Mouse (Mus musculus): ENCODE data around the gene Camk2g. TPM values are rescaled to one million over a fixed set of nuclear protein-coding genes. Genes with fewer than 3 reads are reported as not detected.
A peak's percentile ranks its signal among the peaks of the same experiment; 100 is the strongest.

The Camk2g gene
- total RNA-seq (2021), result 100 to 1,000 TPM; 120 to 134 TPM
- long read RNA-seq, experiment 1, transcript Camk2g-202 (20 exons, 3,604 nt), result major isoform, 33 of 115 reads
- long read RNA-seq, experiment 1, transcript Camk2g-203 (19 exons, 3,564 nt), result minor isoform, 9 of 115 reads
- long read RNA-seq, experiment 1, transcript Camk2g-201 (21 exons, 3,703 nt), result minor isoform, 9 of 115 reads
- long read RNA-seq, experiment 1, partial matches to known transcripts, result 9 of 115 reads
- long read RNA-seq, experiment 1, other reads (novel, unspliced or antisense), result 55 of 115 reads
- long read RNA-seq, experiment 2, transcript Camk2g-202 (20 exons, 3,604 nt), result major isoform, 33 of 97 reads
- long read RNA-seq, experiment 2, transcript Camk2g-203 (19 exons, 3,564 nt), result minor isoform, 9 of 97 reads
- long read RNA-seq, experiment 2, partial matches to known transcripts, result 5 of 97 reads
- long read RNA-seq, experiment 2, other reads (novel, unspliced or antisense), result 48 of 97 reads

- peak; percentile 86 for DNase-seq
Observed at GRCm38 (mm10) chr14:20793758-20794531, at the start of gene Camk2g. Gene Camk2g, minus strand, starts transcription at chr14:20794088.

- DNase-seq, result no peak
Observed at GRCm38 (mm10) chr14:20842629-20843028, 48.7 kb upstream of the Camk2g start.

DNA sequence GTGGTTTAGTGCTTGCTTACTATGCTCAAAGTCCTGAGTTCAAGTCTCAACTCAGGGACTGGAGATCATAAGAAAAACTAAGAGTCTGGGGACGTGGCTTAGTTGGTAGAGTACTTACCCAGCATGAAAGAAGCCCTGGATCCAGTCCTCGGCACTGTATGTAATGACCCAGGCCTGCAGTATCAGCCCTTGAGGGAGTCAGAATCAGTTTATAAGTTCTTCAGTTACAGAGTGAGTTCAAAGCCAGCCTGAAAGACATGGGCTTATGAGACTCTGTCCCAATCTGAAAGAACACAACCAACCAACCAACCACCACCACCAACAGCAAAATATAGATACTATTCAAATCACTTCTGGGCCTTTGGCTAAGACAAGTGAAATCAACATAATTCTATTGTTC lies 47.6 kb upstream of the Camk2g start:
- DNase-seq, result no peak

DNA sequence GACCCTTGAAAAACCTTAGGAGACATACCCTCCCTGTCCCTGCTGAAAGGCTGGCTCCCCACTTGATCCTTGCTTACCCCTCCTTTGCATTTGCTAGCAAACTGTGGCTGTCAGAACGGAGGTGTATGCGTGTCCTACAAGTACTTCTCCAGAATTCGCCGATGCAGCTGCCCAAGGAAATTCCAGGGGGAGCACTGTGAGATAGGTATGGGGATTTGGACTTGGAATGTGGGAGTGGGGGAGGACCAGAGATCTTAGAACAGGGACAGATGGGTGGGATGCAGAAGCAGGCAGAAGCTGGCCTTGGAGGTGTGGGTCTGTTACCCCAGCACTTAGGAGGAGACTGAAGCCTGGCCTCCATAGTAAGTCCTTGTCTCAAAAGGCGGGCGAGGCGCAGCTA lies 43.8 kb upstream of the Camk2g start:
- DNase-seq, result no peak

DNA sequence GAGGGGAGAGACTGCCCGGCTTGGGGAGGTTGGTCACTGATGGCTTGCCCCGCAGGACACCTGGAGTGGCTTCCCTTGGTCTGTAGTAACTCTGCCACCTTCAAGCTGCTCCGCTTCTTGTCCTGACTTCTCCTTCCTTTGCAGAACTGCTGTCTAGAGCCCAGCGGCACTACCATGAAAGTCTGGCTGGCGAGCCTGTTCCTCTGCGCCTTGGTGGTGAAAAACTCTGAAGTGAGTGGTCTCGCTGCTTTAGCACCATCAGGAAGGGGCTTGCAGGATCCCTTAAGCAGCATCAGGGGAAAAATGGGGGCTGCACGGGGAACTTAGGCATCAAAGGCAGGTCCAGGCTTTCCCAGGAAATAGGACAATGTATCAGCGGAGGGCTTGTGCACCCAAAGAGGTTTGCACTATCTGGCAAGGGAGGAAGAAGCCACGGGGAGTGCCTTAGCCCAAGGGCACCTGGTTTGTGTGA lies 43.1 kb upstream of the Camk2g start:
- no peak for DNase-seq

DNA sequence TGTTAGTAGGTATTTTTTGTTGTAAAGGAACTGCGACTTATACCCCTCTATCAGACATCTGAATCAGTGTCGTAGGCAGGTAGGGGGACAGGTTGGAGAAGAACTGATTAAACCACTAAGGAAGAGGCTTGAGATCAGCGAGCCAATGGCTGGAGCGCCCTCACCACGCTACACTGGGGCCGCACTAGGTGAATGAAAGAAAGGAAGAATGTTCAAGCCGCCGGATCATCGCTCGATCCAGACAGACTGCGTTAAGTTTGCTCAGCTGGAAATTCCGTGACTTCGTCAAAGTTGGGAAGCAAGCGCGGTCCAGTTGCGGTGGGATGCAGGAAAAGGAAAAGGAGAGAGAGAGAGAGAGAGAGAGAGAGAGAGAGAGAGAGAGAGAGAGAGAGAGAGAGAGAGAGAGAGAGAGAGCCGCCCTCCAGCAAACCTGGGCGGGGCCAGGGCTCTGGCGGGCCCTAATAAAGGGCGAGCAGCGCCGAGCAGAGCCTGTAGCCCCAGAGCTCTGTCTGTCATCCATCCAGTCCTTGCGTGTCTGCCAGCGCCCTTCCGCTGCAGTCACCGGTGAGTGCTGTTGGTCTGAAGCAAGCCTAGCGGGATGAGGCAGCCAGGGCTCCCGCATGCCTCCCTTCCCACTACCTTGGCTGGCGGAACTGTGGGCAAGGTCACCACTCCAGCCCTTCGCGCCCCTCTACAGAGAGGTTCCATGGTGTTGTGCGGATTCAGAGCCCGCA lies 42.5 kb upstream of the Camk2g start, which contains the start of gene Plau:
Plau (plus strand) TSS at position 490 of the 734 bp plus-strand sequence.
- peak; percentile 83 for DNase-seq

DNA sequence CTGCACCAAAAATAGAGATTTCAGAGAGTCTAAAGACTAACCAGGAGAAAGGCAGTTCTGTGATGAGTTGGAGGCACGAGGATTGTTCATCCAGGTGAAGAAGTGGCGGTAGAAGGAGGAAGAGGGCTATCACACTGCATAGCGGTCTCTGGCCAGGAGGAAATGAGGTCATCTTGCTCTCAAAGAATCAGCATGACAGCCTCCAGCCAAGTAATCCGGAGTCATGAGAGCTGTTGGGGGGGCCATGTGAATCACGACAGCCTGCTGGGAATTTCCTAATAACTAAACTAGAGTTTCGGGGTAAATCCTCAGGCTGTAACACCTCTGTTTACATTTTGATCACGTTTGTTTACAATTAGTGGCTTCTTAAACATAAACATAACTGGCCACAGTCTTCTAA lies 40.2 kb upstream of the Camk2g start:
- DNase-seq, result no peak

GRCm38 (mm10) chr14:20833525-20833924 lies 39.6 kb upstream of the Camk2g start:
- DNase-seq, result no peak

DNA sequence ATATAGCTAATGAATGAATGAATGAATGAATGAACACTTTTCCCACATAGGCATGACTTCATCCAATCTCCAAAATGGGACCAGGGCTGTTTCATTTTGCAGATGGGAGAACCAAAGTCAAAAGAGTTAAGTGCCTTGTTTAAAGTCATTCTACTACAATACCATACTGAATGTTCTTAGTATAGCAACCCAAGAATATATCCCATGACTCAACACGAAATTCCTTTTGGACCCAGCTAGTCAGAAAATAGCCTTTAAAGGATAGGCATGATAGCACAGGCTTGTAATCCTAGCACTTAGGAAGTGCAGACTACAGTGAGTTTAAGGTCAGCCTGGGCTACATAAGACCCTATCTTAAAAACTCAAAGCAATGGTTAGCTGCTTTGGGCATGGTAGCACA lies 38.0 kb upstream of the Camk2g start:
- DNase-seq, result no peak

DNA sequence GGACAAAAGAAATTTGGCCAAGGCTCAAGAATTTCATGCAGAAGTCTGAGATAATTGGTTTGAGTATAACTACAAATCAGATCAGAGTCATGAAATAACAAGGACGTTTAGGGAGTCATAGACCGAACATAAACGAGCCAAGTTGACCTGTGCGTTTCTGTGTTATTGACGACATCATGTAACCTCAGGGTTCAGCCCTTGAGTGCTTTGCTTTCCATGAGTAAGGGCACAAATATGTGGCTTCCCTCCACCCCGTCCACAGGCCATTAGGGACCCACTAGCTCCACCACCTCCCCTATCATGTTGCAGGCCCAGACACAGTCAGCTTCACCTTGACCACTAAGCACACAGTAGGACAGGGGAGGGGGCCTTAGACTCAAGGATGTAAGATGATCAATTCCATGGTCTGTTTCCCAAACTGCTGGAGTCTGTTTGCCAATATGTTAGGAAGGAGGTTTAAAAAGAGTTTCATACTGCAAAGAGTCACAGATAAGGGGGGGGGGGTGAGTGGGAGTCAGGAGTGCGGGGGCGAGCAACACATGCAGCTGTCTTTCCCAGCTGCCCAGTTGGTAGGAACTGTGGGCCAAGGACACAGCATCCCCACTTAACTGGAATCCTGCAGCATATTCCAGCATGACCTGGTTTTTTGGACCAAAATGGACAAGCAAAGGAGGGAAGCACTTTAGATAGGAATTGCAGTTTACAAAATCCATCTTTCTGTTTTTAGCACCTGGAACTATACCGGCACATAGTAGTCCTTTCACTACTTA lies 37.4 kb upstream of the Camk2g start:
- DNase-seq, result no peak

GRCm38 (mm10) chr14:20829523-20830366 lies 35.9 kb upstream of the Camk2g start:
- no peak for DNase-seq

DNA sequence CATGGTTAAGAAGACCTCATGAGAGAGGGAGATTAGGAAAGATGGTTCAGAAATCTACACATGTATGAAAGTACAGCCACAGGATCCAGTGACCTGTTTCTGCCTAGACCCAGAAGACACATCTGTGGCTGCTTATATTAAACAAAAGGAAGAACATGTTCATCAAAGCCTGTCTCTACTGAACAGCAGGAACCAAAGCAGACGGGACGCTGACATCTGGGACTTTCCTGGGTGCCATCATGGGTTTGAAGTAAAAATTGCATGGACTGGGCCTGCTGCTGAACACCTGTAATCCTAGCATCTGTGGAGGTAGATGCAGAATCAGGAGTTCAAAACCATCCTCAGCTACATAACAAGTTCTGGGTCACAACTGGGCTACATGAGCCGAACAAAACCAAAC lies 34.6 kb upstream of the Camk2g start:
- no peak for DNase-seq

DNA sequence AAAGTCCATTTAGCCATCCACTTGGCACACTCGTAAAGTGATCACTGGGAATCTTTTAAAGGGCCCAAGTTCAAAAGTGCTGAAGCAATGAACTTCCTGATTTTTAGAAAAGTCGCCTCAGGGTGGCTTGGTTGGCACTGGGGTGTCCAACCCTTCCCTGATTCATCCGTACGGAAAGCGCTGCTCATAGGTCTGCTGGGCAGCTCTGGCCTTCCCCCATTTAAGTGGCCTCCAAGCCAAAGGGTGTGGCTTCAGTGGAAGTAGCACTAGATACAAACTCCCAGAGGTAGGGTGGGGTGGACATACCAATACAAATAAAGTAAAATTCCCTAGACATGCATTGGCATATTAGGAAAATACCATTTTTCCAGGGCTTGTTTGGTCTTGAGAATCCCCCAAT lies 33.6 kb upstream of the Camk2g start:
- DNase-seq, result no peak

DNA sequence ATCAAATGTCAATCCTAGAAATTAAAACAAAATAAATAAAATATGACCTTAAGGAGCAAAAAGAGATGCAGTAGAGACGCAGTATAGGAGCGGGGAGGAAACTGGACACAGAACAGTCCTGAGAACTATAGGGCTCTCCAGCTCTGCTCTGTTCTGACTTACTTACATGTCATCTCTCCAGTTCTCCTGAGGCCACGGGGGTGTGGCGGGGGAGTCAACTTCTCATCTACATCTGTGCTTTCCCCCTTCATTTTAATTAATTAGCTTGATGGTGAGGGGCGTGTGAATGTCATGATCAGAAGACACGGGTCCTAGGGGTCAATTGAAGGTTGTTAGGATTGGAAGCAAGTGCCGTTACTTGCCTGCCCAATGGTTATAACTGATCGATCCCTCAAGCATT lies 33.2 kb upstream of the Camk2g start:
- no peak for DNase-seq

DNA sequence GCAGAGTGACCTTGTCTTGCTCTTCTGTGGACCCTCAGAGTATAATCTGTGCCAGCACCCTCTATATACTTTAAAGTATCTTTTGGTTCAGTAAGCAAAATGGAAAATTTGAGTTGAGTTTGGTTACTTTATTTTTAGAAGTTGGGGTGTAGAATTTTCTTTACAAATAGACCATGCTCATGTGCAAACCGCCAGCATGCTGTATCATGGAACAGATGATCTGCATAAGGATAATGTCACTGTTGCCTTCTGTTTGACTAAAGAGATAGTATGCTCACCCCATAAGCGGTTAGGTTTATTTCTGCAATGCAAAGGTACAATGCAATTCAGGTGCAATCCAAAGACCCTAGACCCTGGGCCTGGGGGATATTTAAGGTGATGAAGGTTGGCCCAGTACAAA lies 31.6 kb upstream of the Camk2g start:
- DNase-seq, result no peak

DNA sequence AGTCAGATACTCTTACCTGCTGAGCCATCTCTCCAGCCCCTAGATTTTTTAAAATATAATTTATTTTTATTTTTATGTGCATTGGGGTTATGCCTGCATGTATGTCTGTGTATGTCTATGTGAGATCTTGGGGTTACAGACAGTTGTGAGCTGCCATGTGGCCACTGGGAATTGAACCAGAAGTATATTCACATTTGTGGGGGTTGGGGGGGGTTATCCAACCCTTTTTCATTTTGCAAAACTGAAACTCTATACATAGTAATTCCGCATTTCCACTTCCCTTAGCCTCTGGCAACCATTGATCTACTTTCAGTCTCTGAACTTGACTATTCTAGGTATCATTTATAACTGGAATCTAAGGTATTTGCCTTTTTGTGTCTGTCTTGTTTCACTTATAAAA lies 30.6 kb upstream of the Camk2g start:
- no peak for DNase-seq

DNA sequence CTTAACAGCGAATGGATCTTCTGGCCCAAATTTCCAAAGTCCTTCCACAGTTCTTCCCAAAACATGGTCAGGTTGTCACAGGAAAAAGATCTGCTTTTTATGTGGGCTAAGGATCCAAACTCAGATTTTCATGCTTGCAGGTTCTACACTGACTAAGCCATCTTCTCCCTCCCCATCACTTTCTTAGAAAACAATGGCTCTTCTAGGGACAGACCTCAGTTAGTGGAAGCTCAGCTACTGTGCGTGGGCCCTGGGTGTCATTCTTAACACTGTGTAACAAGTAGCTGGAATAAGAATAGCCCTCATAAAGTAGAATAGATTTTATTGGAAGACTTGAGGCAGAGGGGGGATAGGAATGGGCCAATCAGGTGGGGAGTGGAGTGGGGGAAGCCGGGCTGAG lies 21.6 kb upstream of the Camk2g start:
- DNase-seq, result no peak

DNA sequence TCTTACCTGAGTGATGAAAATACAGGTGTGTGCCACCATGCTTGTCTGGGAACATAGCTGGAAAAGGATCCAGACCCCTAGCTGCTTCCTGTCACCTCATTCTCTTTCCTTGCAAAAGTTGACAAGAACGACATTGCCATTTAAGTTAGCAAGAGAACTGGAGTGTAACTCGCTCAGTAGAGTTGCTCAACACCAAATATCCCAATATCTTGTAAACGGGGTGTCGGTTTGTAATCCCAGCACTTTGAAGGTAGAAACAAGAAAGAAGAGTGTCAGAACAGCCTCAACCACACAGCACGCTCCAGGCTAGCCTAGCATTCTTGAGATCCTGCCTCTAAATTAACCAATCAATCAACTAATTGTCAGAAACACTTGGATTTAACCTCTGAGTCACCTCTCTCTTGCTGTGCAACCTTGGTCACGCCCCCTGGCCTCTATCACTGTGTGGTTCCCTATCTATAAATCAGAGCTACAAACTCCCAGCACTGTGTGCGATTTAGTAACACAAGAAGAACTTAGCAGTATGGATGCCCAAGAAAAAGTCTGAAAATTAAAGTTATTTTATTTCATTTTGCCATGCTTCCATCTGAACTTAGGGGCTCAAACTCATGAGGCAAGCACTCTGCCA lies 18.0 kb upstream of the Camk2g start:
- no peak for DNase-seq

GRCm38 (mm10) chr14:20811236-20811635 lies 17.3 kb upstream of the Camk2g start:
- no peak for DNase-seq

DNA sequence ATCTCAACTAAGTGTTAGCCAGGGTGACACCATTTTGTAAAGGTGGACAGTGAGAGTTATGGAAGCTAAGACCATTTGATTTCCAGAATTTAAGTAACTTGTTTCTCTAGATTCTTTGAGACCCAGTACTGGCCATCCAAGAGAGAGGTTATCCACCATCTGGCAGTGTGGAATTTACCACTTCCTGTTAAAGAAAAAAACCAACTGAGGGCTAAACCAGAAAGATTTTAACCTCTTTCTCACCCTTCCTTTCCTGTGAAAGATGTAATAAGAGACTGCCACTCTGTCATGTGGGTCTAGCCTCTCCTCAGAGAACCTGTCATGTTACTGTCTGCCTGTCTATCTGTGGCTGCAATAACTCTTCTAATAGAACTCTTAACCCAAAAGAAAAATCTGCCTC lies 15.9 kb upstream of the Camk2g start:
- no peak for DNase-seq
